Mouse (Mus musculus): ENCODE measurements around the gene Adamtsl1.

Gene Adamtsl1

DNA sequence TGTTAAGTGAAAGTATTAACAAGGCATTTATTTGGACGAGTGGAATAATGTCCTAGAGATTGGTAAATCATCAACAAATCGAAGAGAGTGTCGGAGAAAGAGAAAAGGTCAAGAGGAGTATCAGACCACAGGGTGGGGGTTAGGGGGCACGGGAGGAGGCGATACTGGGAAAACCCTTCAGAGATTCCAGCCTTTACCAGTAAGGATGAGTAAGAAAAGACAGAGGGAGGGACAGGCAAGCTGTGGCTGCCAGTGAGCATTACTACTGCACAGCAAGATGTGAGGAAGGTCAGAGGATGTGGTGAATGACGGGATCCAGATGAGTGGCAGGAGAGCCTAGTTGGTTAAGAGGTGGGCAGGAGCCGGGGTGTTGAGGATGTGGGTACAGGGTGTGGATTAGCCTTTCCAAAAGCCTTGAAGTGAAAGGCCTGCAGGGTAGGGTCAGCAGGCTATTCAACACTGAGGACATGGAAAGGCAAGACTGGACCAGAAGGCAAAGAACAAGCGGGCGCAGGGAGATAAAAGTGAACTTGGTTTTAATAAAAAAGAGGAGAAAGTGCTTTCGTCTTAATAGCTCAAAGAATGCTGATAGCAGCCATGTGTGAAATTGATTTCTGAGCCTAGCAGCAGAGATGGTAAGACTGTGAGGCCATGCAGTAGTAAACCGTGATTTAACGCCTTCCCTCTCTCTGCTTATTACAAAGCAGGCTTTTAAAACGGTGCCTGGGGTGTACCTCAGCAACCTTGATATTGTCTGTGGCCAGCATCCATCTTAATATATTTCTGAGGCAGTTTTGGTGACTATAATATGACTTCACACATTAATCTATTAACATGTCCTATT is 555.1 kb downstream of the Adamtsl1 start:
- no peak for DNase-seq

DNA sequence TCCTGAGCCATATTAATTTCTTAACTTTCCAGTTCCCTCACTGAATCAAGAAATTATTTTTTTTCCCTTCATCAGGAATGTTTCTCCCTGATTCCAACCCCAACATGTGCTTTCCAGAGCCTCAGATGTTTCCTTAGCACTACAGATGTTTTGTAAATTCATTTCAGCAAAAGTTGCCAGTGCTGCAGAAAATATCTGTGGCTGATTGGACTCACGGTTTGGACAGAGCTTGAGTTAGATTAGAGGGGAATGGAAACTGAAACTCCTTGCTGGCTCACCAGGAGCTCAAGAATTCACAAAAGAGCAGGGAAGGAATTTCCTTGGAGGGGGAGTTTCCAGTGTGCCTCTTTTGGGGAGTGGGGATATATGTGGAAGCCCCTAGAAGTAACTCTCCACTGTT is 560.9 kb downstream of the Adamtsl1 start:
- no peak for DNase-seq

- DNase-seq: no peak
These were observed 563.4 kb downstream of the Adamtsl1 start for GRCm38 (mm10) chr4:86077355-86077754.

- DNase-seq: no peak
These were observed 563.9 kb downstream of the Adamtsl1 start for GRCm38 (mm10) chr4:86077854-86078253.

GRCm38 (mm10) chr4:86087508-86087907 is 573.5 kb downstream of the Adamtsl1 start:
- no peak for DNase-seq

DNA sequence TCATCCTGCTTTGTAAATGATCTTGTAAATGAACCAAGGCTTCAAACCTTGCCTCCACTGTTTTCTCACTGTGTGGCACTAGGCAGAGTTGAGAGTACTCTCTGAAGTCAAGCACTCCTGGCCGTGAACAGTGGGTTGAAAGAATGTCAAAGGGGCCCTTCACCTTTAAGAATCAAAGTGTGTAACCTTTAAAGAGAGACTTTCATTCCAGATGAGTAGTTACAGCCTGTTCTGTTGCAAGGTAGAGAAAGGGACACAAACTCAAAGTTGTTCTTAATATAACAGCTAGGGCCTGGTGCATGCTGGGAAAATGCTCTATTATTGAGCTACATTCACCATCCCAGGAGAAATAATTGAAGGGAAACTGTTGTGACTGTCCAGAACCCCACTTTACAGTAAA is 589.2 kb downstream of the Adamtsl1 start:
- no peak for DNase-seq

DNA sequence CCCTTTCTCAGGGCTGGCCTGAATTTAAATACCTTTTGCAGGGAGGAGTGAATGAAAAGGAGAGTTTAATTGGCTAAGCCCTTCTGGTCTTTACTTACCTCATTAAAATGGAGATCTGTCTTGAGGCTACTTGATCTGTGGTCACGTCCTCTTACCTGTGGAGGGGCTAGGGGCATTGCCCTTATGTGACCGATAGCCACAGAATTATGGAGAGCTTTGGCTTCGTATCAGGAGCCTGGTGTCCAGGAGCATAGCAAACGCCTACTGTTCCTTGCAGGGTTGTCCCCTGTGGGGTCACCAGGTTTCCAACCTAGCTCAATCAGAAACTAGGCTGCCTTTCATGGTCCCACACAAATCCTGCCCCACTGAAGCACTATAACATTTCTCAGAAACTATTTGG is 594.4 kb downstream of the Adamtsl1 start:
- no peak for DNase-seq

DNA sequence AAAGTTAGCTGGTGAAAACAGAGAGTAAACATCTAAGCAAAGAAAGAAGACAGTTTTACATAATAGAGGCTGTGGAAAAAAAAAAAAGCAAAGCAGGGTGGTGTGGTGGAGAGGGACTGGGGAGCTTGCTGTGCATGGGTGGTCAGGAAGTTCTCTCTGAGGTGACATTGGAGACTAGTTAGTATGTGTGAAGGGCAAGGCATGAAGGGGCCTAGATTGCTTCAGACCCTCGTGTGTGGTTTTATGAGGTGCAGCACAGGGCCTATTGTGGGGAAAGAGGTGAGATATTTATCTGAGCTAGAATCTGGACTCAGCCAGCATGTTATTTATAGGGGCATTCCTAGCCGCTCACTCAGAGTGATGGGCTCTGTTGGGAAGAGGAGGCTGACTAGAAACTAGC is 605.1 kb downstream of the Adamtsl1 start:
- DNase-seq: no peak

GRCm38 (mm10) chr4:86122431-86122830 is 608.5 kb downstream of the Adamtsl1 start:
- DNase-seq: no peak

DNA sequence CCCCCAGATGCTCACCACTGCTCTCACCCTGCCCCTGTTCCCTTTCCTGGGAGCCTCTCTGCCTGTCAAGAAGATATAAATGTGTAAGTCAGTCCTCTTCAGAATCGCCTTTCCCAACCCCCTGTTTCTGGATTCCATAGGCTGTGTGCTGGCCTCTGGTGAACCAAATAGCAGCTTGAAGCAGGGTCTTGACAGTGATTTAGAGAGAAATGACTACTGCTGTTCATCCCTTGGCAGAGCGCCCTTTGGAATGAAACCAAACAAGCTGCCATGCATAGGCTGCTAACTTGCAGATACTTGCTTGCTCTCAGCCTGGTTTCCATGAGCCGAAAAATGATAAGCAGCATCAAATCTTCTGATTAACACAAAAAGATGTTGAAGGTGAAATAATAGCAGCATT is 610.4 kb downstream of the Adamtsl1 start:
- peak; percentile 6 for DNase-seq

DNA sequence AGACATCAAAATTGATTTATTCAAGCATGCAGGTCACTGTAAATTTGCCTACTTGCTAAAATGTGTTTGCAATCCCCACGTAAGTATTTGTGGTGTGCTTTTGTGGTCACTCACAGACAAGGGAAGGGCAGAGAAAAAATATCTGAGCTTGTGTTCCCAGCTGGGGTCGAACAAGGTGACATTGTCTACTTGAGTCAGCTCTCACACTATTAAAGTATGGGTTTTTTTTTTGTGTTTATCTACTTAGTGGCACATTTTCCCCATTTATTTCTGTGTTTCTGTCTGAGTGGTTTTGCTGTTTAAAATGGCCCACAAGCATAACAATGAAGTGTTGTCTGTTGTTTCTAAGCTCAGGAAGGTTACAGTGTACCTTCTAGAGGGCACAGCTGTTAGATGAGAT is 612.7 kb downstream of the Adamtsl1 start:
- no peak for DNase-seq

- DNase-seq: no peak
These were observed 644.6 kb downstream of the Adamtsl1 start for GRCm38 (mm10) chr4:86158551-86158950.

- DNase-seq: no peak
These were observed 645.4 kb downstream of the Adamtsl1 start for GRCm38 (mm10) chr4:86159362-86159761.

- no peak for DNase-seq
These were observed 656.8 kb downstream of the Adamtsl1 start for GRCm38 (mm10) chr4:86170763-86171162.

DNA sequence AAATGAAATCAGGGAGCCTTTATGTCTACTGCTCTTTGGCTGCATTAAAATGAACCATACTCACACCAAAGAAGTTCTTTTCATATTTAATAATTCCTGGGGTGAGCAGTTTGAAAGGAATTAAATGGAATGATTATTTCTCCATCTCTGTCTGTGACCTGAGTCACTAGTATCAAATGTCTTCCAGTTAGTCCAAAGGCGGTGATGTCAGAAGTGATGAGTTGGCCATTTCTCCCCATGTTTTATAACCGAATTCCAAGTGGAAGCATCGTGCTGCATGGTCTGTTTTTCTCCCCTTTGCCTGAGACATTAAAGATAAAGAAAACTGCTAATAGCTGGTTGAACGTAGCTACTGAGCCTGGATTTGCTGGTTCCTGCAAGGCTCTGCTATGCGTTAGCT is 657.5 kb downstream of the Adamtsl1 start:
- DNase-seq: no peak

GRCm38 (mm10) chr4:86177471-86177870 is 663.5 kb downstream of the Adamtsl1 start:
- no peak for DNase-seq

GRCm38 (mm10) chr4:86178116-86178515 is 664.1 kb downstream of the Adamtsl1 start:
- DNase-seq: no peak

GRCm38 (mm10) chr4:86183701-86184173 is 669.8 kb downstream of the Adamtsl1 start:
- DNase-seq: no peak

GRCm38 (mm10) chr4:86189853-86190252 is 675.9 kb downstream of the Adamtsl1 start:
- DNase-seq: no peak

- DNase-seq: no peak
These were observed 677.2 kb downstream of the Adamtsl1 start for GRCm38 (mm10) chr4:86191195-86191594.

DNA sequence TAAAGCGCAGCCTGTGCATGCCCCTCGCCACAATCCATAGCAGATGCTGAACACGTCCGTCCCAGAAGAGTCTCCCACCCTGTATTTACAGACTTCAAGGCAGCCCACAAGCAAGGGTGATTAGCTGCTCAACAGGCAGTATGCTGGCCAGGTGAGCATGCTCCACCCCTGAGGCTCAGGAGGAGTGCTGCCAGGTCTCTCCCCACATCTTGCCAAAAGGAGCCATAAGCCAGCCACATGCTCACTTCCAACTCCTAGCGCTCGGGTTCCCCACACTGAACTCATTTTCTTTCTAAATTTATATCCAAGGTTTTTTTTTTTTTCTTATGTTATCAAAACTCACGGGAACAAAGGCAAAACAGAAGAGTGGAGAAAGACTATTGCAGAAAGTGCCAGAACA is 687.8 kb downstream of the Adamtsl1 start:
- DNase-seq: peak; percentile 6

GRCm38 (mm10) chr4:86203288-86203687 is 689.3 kb downstream of the Adamtsl1 start:
- DNase-seq: no peak

GRCm38 (mm10) chr4:86224875-86225274 is 710.9 kb downstream of the Adamtsl1 start:
- DNase-seq: no peak

- DNase-seq: no peak
These were observed 713.1 kb downstream of the Adamtsl1 start for GRCm38 (mm10) chr4:86227096-86227495.

DNA sequence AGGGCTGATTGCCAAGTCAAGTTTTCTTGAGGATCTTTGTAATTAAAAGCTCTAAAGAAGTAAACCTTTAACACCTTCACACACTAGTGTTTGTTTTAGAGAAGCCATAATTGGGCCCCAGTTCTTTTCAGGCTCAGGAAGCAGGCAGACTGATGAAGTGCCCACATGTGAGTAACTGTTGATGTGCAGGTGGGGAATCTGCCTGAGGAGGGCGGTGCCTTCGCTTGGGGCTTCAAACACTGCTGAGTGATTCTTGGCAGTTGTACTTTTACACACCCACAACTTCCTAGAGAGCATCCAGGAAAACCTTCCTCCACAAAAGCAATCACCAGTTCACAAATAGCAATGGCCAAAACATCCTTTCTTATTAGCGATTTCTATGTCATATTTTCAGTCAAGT is 719.2 kb downstream of the Adamtsl1 start:
- DNase-seq: no peak

Measured in right cerebral cortex, postnatal 25 days (tissue).